Mouse (Mus musculus) forebrain, embryonic 10.5 days (tissue): Measurements from ENCODE around the gene Cd48. TPM values are rescaled to one million over a fixed set of nuclear protein-coding genes. Genes with fewer than 3 reads are reported as not detected.

Source experiments
- DNase-seq: peaks from one replicate; pipeline ENCODE4 v3.0.0-alpha.2; 2017; ENCODE audit warnings: low spot score; ENCODE audit errors: extremely low spot score
- H3K27ac ChIP-seq: fragments of 300-500 bp; sonication (generic); 2 replicates; pipeline ENCODE4 v1.5.1; 2016; ENCODE audit warnings: mild to moderate bottlenecking
- H3K27me3 ChIP-seq: fragments of 300-500 bp; sonication (generic); 2 replicates; pipeline ENCODE4 v1.6.1; 2016; ENCODE audit warnings: mild to moderate bottlenecking; ENCODE audit not compliant: poor library complexity, severe bottlenecking
- H3K36me3 ChIP-seq: fragments of 300-500 bp; sonication (generic); replicated peaks from 2 replicates; pipeline ENCODE4 v1.6.1; 2016; ENCODE audit warnings: mild to moderate bottlenecking, moderate library complexity
- H3K4me1 ChIP-seq: fragments of 300-500 bp; sonication (generic); 2 replicates; pipeline ENCODE4 v1.6.1; 2016
- H3K4me3 ChIP-seq: fragments of 300-500 bp; sonication (generic); 2 replicates; pipeline ENCODE4 v1.5.1; 2016; ENCODE audit warnings: mild to moderate bottlenecking, moderate library complexity
- H3K9me3 ChIP-seq: fragments of 300-500 bp; sonication (generic); 2 replicates; pipeline ENCODE4 v1.6.1; 2016; ENCODE audit warnings: mild to moderate bottlenecking, moderate library complexity
- WGBS: fragments of 180-500 bp; shearing (Covaris S2); methylation state at CpG from one replicate; pipeline ENCODE4 v1.1.7; 2016; 5-methylcytosine and 5-hydroxymethylcytosine counted together
- polyA plus RNA-seq: library from polyadenylated mRNA; unstranded; fragments of >200 nt; fragmentation: Nextera tagmentation; extraction: Ambion mirVana; gene quantifications from 2 replicates; pipeline ENCODE4 v1.2.1, GENCODE M21; 2016

The Cd48 gene
- polyA plus RNA-seq: 0.31 TPM in 1 of 2 replicates, not detected in the other

DNA sequence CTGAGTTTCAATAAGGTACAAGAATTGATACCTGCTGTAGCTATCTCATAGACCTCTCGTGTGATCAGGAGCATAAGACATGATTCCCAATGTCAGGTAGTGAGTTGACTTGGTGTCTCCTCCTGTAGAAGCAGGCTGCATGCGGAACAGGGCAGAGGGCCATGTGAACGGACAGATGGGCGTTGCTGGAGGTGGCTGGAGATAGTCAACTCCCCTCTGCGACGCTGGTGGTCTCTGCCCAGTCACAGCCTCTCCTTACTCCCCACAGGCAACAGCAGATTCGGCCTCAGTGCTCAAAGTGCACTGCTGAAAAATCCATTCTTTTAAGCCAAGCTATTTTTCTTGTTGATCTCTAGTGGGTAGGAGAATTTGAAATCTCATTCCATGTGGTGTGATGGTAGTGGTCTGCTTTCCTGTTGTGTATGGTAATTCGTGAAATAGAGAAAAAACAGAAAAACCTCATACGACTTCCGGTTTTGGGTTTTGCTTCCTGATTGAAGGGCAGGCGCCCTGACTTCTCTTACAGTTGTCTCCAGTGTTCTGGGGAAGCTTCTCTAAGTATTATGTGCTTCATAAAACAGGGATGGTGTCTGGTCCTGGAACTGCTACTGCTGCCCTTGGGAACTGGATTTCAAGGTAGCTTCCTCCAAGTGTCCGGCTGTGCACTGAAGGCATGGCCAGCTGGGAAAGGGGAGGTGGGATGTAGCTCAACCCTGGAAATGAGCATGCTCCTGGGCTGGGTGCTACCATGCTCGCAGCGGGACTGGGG is at the start of gene Cd48:
Gene Cd48, plus strand, starts transcription at position 479 of the 769 bp plus-strand sequence.
- H3K4me1 ChIP-seq: no peaks in the 10 kb centered on the region
- H3K36me3 ChIP-seq: no peaks in the 10 kb centered on the region
- 89% methylated on average over 14 of the region's 14 CpGs for WGBS
- no peaks in the 10 kb centered on the region for H3K9me3 ChIP-seq
- no peak within 1 kb of the TSS for H3K4me3 ChIP-seq
- H3K27ac ChIP-seq: no peak within 1 kb of the TSS
- no peak for DNase-seq
- no peaks in the 10 kb centered on the region for H3K27me3 ChIP-seq

DNA sequence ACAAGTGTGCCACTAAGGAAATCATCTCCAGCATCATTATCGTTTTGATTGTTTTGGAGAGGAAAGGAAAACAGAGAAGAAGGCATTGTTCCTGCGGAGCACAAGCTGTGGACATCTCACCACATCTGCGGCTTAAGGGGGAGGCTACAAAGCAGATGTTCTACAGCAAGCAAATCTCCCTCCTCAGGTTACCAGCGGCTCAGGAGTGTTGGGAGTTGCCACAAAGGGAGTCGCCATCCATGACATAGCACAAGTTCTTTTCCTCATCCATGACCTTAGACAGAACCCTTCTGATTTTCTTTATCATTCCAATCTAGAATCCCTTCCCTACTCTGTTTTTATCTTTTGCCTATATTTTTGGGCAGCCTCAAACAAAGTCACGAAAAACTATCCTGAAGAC is 46.1 kb upstream of the Cd48 start:
- DNase-seq: no peak
- no peak overlapping the region for H3K27ac ChIP-seq
- no peaks in the 10 kb centered on the region for H3K27me3 ChIP-seq
- no peaks in the 10 kb centered on the region for H3K4me1 ChIP-seq
- no peak overlapping the region for H3K4me3 ChIP-seq
- no peaks in the 10 kb centered on the region for H3K36me3 ChIP-seq
- WGBS: 66% methylated on average over 6 of the region's 6 CpGs
- H3K9me3 ChIP-seq: no peaks in the 10 kb centered on the region

DNA sequence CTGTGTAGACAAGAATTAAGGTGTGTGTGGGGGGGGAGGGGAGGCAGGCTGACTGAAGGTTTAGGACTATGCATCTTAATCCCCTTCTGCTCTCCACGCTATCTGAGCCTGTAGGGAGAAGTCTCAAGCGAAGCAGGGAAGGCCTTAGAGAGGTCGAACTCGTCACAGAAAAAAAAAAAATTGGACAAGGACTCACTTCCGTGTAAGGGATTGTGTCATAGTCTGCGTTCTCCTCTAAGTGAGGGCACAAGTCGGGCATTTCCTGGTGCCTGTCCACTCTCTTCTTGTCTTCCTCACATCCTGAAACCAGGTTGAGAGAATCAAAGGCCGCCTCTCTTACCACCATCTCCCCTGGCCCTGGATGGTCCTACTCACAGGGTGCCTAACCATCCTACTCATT is 44.7 kb upstream of the Cd48 start:
- Histone ChIP-seq H3K4me1 (no peaks in the 10 kb centered on the region), H3K9me3 (no peaks in the 10 kb centered on the region), H3K27me3 (no peaks in the 10 kb centered on the region), H3K36me3 (no peaks in the 10 kb centered on the region), H3K4me3 (no peak overlapping the region), H3K27ac (no peak overlapping the region)
- no peak for DNase-seq
- WGBS: 88% methylated on average over 8 of the region's 8 CpGs

DNA sequence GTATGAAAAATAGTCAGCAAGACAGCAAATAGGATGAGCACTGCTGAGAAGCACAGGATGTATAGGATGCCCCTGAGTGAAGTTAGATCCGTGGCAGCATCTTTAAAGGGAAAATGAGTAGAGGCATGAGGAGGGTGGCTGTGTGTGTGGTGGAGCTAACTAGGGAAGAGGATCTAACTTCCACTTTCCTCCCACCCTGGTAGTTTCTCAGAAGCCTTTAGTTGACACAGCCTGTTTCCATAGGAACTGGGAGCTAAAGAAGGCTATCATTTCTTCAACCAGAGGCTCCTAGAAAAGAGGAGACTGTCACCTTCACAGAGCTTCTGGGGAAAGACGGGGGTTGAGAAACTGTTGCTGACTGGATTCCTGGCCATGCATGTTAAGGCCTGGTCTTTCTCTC is 43.1 kb upstream of the Cd48 start:
- no peaks in the 10 kb centered on the region for H3K27me3 ChIP-seq
- DNase-seq: no peak
- H3K4me1 ChIP-seq: no peaks in the 10 kb centered on the region
- no peaks in the 10 kb centered on the region for H3K9me3 ChIP-seq
- 85% methylated on average over 2 of the region's 2 CpGs for WGBS
- no peak overlapping the region for H3K27ac ChIP-seq
- no peak overlapping the region for H3K4me3 ChIP-seq
- no peaks in the 10 kb centered on the region for H3K36me3 ChIP-seq

DNA sequence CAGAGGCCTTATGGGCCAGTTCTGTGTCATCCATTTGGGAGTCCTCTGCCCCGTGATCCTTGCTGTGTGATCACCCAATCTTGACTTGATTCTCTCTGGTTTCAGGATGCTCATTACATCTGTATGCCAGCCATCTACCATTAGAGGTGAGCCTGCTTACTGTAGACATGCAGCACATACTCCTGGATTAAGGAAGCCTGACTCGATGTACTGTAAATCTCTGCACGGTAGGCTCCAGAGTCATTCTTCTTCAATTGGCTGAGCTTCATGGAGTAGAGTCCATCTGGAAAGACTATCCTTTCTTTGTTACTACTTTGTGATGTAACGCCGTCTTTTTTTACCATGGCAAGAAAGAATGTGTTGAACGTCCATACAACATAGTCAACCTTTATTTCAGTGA is 41.0 kb upstream of the Cd48 start:
- Histone ChIP-seq H3K4me3 (no peak overlapping the region), H3K27me3 (no peaks in the 10 kb centered on the region), H3K4me1 (no peaks in the 10 kb centered on the region), H3K36me3 (no peaks in the 10 kb centered on the region), H3K27ac (no peak overlapping the region), H3K9me3 (no peaks in the 10 kb centered on the region)
- DNase-seq: no peak
- 95% methylated on average over 6 of the region's 6 CpGs for WGBS

DNA sequence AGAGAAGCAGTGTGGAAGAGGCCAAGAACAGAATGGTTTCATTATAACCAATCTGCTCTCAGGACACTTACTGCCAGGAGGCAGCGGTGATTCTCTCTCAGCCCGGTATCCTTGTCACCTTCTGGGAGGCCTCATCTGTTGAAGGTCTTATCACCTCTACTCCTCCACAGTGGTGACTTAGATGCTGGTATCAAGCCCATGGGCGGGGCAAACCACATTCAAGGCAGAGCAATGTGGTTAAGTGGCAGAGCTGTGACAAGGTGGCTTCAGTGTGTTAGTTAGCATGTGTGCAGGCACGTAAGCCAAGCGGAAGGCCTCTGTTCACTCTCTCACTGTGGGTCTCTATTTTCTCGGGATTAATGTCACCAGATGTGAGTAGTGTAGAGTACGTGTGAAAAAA is 38.2 kb upstream of the Cd48 start:
- no peak for DNase-seq
- Histone ChIP-seq H3K9me3 (no peaks in the 10 kb centered on the region), H3K27me3 (no peaks in the 10 kb centered on the region), H3K36me3 (no peaks in the 10 kb centered on the region), H3K4me1 (no peaks in the 10 kb centered on the region), H3K27ac (no peak overlapping the region), H3K4me3 (no peak overlapping the region)
- WGBS: 86% methylated on average over 7 of the region's 7 CpGs

DNA sequence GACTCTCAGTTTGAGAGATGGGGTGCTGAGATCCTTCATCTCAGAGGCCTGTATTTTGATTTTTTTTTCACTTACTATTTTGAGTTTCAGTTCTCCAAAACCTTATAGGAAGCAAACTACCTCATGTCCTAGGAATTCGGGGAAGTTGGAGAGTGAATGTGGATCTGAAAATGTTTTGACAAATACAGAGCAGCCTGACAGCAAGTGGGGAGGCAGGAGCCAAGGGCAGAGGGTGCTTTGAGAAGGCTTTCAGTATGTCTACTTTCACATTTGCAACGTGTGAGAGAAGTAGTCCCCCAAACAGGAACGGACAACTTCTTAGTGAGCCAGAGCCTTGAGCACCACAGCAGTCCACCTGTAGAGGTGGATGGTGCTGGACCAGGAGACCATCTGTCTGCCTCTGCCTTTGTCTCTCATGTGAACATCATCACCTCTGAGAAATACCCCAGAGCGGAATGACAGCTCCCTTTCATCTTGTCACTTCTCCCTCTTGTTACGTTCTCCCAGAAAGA is 35.3 kb upstream of the Cd48 start:
- no peaks in the 10 kb centered on the region for H3K27me3 ChIP-seq
- no peak overlapping the region for H3K4me3 ChIP-seq
- no peaks in the 10 kb centered on the region for H3K9me3 ChIP-seq
- DNase-seq: no peak
- H3K36me3 ChIP-seq: no peaks in the 10 kb centered on the region
- no peaks in the 10 kb centered on the region for H3K4me1 ChIP-seq
- WGBS: 85% methylated on average over 5 of the region's 5 CpGs
- no peak overlapping the region for H3K27ac ChIP-seq

DNA sequence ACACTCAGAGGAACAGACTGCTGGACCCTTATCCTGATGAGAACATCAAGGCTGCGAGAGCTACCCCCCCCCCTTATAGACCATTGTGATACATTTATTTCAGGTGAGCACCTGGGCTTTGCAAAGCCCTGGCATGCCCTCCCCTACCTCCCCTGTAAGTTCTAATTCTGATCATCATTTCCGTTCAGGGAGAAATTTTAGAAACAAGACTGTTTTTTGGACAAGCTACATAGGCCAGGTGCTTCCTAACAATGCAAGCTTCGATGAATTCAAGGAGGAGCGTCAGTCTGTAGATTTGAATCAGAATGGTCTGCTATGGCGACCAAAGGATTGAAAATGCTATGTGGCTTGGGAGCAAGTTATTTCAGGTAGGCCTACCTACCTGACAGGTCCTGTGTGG is 34.1 kb upstream of the Cd48 start:
- Histone ChIP-seq H3K9me3 (no peaks in the 10 kb centered on the region), H3K4me3 (no peak overlapping the region), H3K36me3 (no peaks in the 10 kb centered on the region), H3K27me3 (no peaks in the 10 kb centered on the region), H3K27ac (no peak overlapping the region), H3K4me1 (no peaks in the 10 kb centered on the region)
- no peak for DNase-seq
- WGBS: 88% methylated on average over 5 of the region's 5 CpGs

DNA sequence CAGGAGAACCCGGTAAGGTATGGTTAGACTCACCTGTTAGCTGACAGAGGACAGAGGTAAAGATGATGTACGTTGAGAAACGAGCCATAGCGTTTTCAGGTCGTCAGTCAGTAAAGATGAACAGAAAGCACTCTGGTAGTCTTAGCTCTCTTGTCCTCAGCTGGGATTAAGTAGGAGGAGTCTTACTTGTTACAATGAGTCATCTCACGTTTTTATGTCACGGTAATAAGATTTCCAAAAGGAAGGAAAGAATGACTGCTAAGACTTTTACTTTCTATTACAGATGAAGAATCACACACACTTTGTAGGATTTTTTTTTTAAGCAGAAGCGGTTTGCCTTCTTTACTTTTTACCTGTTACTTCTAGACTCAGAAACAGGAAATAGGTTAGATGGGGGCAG is 33.0 kb upstream of the Cd48 start:
- Histone ChIP-seq H3K4me3 (no peak overlapping the region), H3K4me1 (no peaks in the 10 kb centered on the region), H3K9me3 (no peaks in the 10 kb centered on the region), H3K27me3 (no peaks in the 10 kb centered on the region), H3K27ac (no peak overlapping the region), H3K36me3 (no peaks in the 10 kb centered on the region)
- no peak for DNase-seq
- 79% methylated on average over 8 of the region's 8 CpGs for WGBS

DNA sequence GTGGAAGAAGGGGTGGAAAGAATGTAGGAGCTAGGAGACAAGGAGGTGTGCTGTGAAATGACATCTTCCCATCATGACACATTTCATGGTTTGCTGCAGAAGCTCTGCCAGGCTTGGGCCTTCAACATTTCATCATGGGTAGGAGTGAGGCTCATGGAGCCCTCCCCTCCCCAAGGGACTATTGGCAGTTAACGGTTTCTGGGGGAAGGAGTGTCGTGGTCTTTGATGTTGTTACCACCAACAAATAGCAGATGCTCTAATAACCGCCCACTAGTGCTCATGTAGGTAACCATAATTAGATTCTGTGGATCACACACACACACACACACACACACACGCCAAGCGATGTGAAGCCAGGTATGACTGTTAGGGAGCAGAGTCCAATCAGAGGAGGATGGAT is 29.1 kb upstream of the Cd48 start, which contains the start of gene Slamf7:
Gene Slamf7, minus strand, starts transcription at position 302 of the 400 bp plus-strand sequence.
- H3K27me3 ChIP-seq: no peaks in the 10 kb centered on the region
- no peaks in the 10 kb centered on the region for H3K9me3 ChIP-seq
- no peak within 1 kb of the TSS for H3K4me3 ChIP-seq
- H3K27ac ChIP-seq: no peak within 1 kb of the TSS
- no peaks in the 10 kb centered on the region for H3K36me3 ChIP-seq
- DNase-seq: no peak
- 95% methylated on average over 5 of the region's 5 CpGs for WGBS
- H3K4me1 ChIP-seq: no peaks in the 10 kb centered on the region

DNA sequence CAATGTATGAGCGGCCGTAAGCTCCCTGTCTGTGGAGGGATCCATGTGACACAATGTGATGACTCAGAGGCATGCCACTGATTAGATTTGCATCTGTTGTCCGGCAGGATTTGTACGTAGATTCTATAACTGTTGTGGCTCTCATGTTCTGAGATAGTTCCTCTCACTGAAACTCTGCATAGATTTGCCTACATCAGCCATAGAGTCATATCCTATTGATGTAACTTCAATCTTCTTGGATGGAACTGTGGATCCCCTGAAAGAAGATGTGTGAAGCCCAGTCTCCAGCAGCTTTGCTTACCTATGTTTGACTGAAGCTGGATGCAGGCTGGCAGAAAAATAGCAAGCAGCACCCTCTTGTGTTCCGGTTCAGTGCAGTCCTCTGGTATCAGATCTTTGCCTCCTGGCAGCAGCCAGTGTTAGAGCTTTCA is 23.2 kb upstream of the Cd48 start:
- H3K9me3 ChIP-seq: no peaks in the 10 kb centered on the region
- H3K27me3 ChIP-seq: no peaks in the 10 kb centered on the region
- no peak for DNase-seq
- no peak overlapping the region for H3K4me3 ChIP-seq
- H3K27ac ChIP-seq: no peak overlapping the region
- H3K36me3 ChIP-seq: no peaks in the 10 kb centered on the region
- 85% methylated on average over 5 of the region's 5 CpGs for WGBS
- H3K4me1 ChIP-seq: no peaks in the 10 kb centered on the region

DNA sequence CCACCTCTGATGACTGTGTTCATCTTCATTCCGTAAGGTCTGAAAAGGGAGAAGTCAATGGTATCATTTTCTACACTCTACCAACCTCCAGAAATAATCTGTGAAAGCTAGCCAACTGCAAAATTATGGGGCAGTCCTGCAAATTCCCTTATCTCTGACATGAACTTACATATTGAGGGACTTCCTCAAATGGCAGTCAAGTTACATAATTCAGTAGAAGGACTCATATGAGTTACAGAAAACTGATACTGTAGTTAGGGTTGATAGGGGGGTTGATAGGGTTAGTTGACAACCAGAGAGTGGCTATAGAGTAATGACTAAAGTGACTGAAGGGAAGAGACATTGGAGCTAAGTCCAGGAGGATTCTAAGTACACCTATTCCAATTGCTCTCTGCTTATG is 21.4 kb upstream of the Cd48 start:
- WGBS: 100% methylated on average over 1 of the region's 1 CpGs
- H3K36me3 ChIP-seq: no peaks in the 10 kb centered on the region
- no peaks in the 10 kb centered on the region for H3K9me3 ChIP-seq
- H3K27ac ChIP-seq: no peak overlapping the region
- H3K27me3 ChIP-seq: no peaks in the 10 kb centered on the region
- H3K4me3 ChIP-seq: no peak overlapping the region
- no peak for DNase-seq
- no peaks in the 10 kb centered on the region for H3K4me1 ChIP-seq

DNA sequence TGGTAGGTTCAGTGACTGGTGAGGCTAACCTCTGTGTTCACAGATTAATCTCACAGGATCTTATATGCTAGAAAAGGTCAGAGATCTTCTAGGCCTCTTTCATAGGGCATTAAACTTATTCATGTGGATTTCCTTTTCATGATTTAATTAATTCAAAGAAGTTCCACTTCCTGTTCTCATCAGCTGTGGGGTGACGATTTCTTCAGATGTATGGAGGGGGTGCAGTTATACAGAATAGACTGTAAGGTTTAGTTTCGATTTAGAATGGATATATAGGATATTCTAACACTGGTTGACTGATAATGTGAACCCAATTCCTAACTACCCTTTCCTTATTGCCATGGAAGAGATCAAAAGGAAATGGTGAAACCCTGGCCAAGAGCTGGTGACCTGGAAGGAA is 20.3 kb upstream of the Cd48 start:
- H3K27ac ChIP-seq: no peak overlapping the region
- no peaks in the 10 kb centered on the region for H3K4me1 ChIP-seq
- H3K36me3 ChIP-seq: no peaks in the 10 kb centered on the region
- DNase-seq: no peak
- WGBS: 85% methylated on average over 2 of the region's 2 CpGs
- no peak overlapping the region for H3K4me3 ChIP-seq
- no peaks in the 10 kb centered on the region for H3K9me3 ChIP-seq
- no peaks in the 10 kb centered on the region for H3K27me3 ChIP-seq
